Mouse (Mus musculus): ENCODE results near the gene Grid2ip. TPM values are rescaled to one million over a fixed set of nuclear protein-coding genes. Genes with fewer than 3 reads are reported as not detected.
A peak's percentile ranks its signal among the peaks of the same experiment; 100 is the strongest.

The Grid2ip gene
- total RNA-seq, 2 experiments from 2014 or later = 0.58 TPM; not detected in 1

GRCm38 (mm10) chr5:143405200-143405599 lies 48.1 kb downstream of the Grid2ip start:
- ATAC-seq (replicated peaks; ENCODE audit: low FRiP score, poor library complexity, severe bottlenecking) = no peak

DNA sequence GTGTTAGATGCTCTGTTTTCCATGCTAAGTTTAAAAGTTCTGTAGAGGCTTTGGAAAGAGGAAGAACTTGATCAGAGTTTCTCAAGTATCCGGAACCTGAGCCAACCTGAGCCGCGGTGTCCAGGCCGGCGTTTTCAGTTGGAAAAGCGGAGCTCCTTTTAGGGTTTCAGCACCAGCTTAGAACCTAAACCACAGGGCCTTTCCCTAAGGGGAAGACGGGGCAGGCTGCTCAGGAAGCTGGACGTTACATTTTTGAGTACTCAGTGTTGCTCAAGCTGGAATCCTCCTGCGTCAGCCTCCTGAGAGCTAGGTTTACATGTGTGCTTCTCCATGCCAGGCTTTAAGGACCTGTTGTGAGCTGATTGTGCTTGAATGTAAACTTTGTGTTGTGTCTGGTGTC lies 49.4 kb downstream of the Grid2ip start:
- no peak for ATAC-seq (replicated peaks; ENCODE audit: low FRiP score, poor library complexity, severe bottlenecking)

GRCm38 (mm10) chr5:143409239-143409638 lies 52.1 kb downstream of the Grid2ip start:
- no peak for ATAC-seq (replicated peaks; ENCODE audit: low FRiP score, poor library complexity, severe bottlenecking)

GRCm38 (mm10) chr5:143410841-143411395 lies 53.8 kb downstream of the Grid2ip start:
- ATAC-seq (replicated peaks; ENCODE audit: low FRiP score, poor library complexity, severe bottlenecking) = no peak

DNA sequence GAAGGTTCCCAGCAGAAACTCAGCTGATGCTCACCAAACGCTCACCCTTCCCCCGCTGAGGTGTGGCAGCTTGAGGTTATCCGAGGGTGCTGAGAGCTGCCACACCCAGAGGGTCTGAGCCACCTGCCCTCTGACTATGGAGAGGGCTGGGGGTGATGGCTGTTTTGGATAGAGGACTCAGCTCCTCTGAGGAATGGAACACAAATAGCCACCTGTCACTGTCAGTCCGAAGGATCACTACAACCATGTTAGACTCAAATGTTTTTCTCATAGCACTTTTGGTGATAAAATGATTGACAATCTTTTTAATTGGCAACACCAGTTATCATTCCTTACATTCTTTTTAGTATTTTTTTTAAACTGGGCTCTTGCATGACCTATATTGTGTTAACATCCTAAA lies 64.3 kb downstream of the Grid2ip start:
- ATAC-seq (replicated peaks; ENCODE audit: low FRiP score, poor library complexity, severe bottlenecking) = no peak

GRCm38 (mm10) chr5:143422990-143423389 lies 65.9 kb downstream of the Grid2ip start:
- no peak for ATAC-seq (replicated peaks; ENCODE audit: low FRiP score, poor library complexity, severe bottlenecking)

- ATAC-seq (replicated peaks; ENCODE audit: low FRiP score, poor library complexity, severe bottlenecking) = peak; percentile 92
Observed at GRCm38 (mm10) chr5:143423899-143424519, 66.9 kb downstream of the Grid2ip start.

DNA sequence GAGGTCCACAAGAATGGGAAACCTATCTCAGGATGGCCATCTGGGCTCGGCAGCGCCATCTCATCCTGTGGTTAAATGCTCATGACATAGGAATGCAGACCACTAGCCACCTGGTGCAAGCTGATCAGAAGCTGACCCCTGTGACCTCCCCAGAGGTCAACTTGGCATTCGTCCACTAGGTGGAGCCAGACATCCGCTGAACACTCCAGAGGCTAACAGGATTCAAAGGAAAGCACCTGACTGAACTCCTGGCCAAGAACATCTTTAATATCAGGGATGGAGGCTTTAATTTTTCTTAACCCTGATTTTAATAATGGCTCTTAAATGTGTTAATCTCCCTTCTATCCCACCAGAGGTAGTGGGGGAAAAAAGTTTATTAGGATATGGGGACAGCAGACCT lies 77.3 kb downstream of the Grid2ip start:
- peak; percentile 94 for ATAC-seq (replicated peaks; ENCODE audit: low FRiP score, poor library complexity, severe bottlenecking)

DNA sequence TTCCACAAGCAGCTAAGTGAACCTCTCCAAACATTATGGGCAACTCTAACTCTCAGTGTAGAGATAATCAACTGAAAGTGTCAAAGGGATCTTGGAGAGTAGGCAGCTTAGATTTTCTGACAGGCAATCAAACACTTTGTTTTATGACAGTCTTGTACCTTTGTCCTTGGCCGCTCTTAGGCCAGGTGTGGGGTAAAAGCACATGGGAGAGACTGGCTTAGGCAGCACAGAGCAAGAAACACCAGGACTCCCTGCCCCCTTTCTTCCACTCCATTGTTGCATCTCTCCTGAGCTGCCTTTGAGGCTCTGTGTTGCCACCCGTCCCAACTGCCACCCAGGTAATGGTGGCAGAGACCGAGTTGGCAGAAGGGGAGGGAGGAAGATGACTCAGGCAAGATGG lies 84.2 kb downstream of the Grid2ip start:
- ATAC-seq (replicated peaks; ENCODE audit: low FRiP score, poor library complexity, severe bottlenecking) = no peak

DNA sequence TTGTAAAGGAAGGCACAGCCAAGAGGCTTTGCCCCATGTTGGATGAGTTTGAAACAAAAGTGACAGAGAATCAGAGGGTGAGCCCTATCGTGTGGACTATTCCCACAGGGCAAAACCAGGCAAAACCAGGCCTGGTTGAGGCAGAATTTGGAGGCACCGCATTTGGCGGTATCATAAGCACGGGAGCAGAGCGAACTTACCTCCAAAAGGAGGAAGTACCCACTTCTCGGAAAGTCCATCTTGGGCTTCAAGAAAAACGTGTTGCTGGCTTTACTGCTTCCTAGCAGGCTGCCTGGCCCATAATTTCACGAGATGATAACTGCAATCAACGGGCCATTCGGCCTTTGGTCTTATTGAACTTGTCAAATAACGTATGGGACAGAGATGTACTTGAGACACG lies 84.6 kb downstream of the Grid2ip start:
- ATAC-seq (replicated peaks; ENCODE audit: low FRiP score, poor library complexity, severe bottlenecking) = no peak

Other genes starting within 250 kb of the Grid2ip start
- gene Rnf216, start 244.3 kb upstream of the Grid2ip start, total RNA-seq (2015; ENCODE audit: low replicate concordance) = 10.4 and 19.9 TPM in 2 replicates
- gene Rnf216, start 244.3 kb upstream of the Grid2ip start, total RNA-seq (2017; ENCODE audit: low replicate concordance) = 31.5 and 53.4 TPM in 2 replicates
- not detected in 2 replicates for gene Olfr718-ps1, start 209.8 kb upstream of the Grid2ip start, total RNA-seq (2015; ENCODE audit: low replicate concordance)
- gene Olfr718-ps1, start 209.8 kb upstream of the Grid2ip start, total RNA-seq (2017; ENCODE audit: low replicate concordance) = not detected in 2 replicates
- gene Rbak, start 176.6 kb upstream of the Grid2ip start, total RNA-seq (2015; ENCODE audit: low replicate concordance) = 1.7 TPM in 1 of 2 replicates, not detected in the other
- 0.42 and 0.51 TPM in 2 replicates for gene Rbak, start 176.6 kb upstream of the Grid2ip start, total RNA-seq (2017; ENCODE audit: low replicate concordance)
- not detected in 2 replicates for gene Spdye4b, start 176.3 kb upstream of the Grid2ip start, total RNA-seq (2015; ENCODE audit: low replicate concordance)
- not detected in 2 replicates for gene Spdye4b, start 176.3 kb upstream of the Grid2ip start, total RNA-seq (2017; ENCODE audit: low replicate concordance)
- not detected in 2 replicates for gene Spdye4a, start 130.4 kb upstream of the Grid2ip start, total RNA-seq (2015; ENCODE audit: low replicate concordance)
- gene Spdye4a, start 130.4 kb upstream of the Grid2ip start, total RNA-seq (2017; ENCODE audit: low replicate concordance) = not detected in 2 replicates
- 0.58 and 2.1 TPM in 2 replicates for gene Zfp12, start 122.2 kb upstream of the Grid2ip start, total RNA-seq (2015; ENCODE audit: low replicate concordance)
- 0.70 and 1.5 TPM in 2 replicates for gene Zfp12, start 122.2 kb upstream of the Grid2ip start, total RNA-seq (2017; ENCODE audit: low replicate concordance)
- not detected in 2 replicates for gene Zfp316, start 87.3 kb upstream of the Grid2ip start, total RNA-seq (2015; ENCODE audit: low replicate concordance)
- 0.28 and 0.51 TPM in 2 replicates for gene Zfp316, start 87.3 kb upstream of the Grid2ip start, total RNA-seq (2017; ENCODE audit: low replicate concordance)
- not detected in 2 replicates for gene Zfp853, start 63.7 kb upstream of the Grid2ip start, total RNA-seq (2015; ENCODE audit: low replicate concordance)
- gene Zfp853, start 63.7 kb upstream of the Grid2ip start, total RNA-seq (2017; ENCODE audit: low replicate concordance) = not detected in 2 replicates
- gene E130309D02Rik, start 42.0 kb upstream of the Grid2ip start, total RNA-seq (2015; ENCODE audit: low replicate concordance) = 7.1 and 11.3 TPM in 2 replicates
- 4.3 and 4.6 TPM in 2 replicates for gene E130309D02Rik, start 42.0 kb upstream of the Grid2ip start, total RNA-seq (2017; ENCODE audit: low replicate concordance)
- gene Zdhhc4, start 28.1 kb upstream of the Grid2ip start, total RNA-seq (2015; ENCODE audit: low replicate concordance) = 8.8 and 23.8 TPM in 2 replicates
- 6.0 and 10.6 TPM in 2 replicates for gene Zdhhc4, start 28.1 kb upstream of the Grid2ip start, total RNA-seq (2017; ENCODE audit: low replicate concordance)
- gene Kdelr2, start 46.5 kb downstream of the Grid2ip start, total RNA-seq (2015; ENCODE audit: low replicate concordance) = 17.6 and 19.6 TPM in 2 replicates
- 15.5 and 29.2 TPM in 2 replicates for gene Kdelr2, start 46.5 kb downstream of the Grid2ip start, total RNA-seq (2017; ENCODE audit: low replicate concordance)
- gene Daglb, start 107.2 kb downstream of the Grid2ip start, total RNA-seq (2015; ENCODE audit: low replicate concordance) = 5.2 and 6.7 TPM in 2 replicates
- gene Daglb, start 107.2 kb downstream of the Grid2ip start, total RNA-seq (2017; ENCODE audit: low replicate concordance) = 7.1 and 8.8 TPM in 2 replicates
- 122 and 144 TPM in 2 replicates for gene Rac1, start 170.7 kb downstream of the Grid2ip start, total RNA-seq (2015; ENCODE audit: low replicate concordance)
- gene Rac1, start 170.7 kb downstream of the Grid2ip start, total RNA-seq (2017; ENCODE audit: low replicate concordance) = 42.5 and 72.4 TPM in 2 replicates